Mouse (Mus musculus) embryonic fibroblast, embryonic 13.5 days (primary cell): Measurements from ENCODE around the gene Frmpd1. TPM values are rescaled to one million over a fixed set of nuclear protein-coding genes. Genes with fewer than 3 reads are reported as not detected.

Experiments
- H3K27ac ChIP-seq: 2 replicates; pipeline ENCODE4 v1.5.1; 2012; ENCODE audit warnings: low read length, control low read depth, inconsistent platforms; ENCODE audit not compliant: insufficient read depth
- H3K4me1 ChIP-seq: 2 replicates; pipeline ENCODE4 v1.6.1; 2011; ENCODE audit warnings: low read length; ENCODE audit not compliant: control insufficient read depth, insufficient read depth
- H3K4me3 ChIP-seq: 2 replicates; pipeline ENCODE4 v1.5.1; 2011; ENCODE audit warnings: mild to moderate bottlenecking, control low read depth, low read length; ENCODE audit not compliant: insufficient read depth
- CTCF ChIP-seq: IDR thresholded peaks from 2 replicates; pipeline ENCODE4 v1.5.1; 2011; ENCODE audit warnings: mild to moderate bottlenecking, control low read depth, low read length, moderate library complexity, borderline replicate concordance; ENCODE audit not compliant: insufficient read depth
- POLR2A ChIP-seq: IDR thresholded peaks from 2 replicates; pipeline ENCODE4 v1.6.1; 2011; ENCODE audit warnings: low read depth, mild to moderate bottlenecking, control low read depth, low read length, moderate library complexity
- polyA plus RNA-seq: library from polyadenylated mRNA; stranded (reverse); fragments of >200 nt; gene quantifications from 2 replicates; pipeline ENCODE4 v1.2.4, GENCODE M21; 2011; ENCODE audit warnings: low read depth; ENCODE audit not compliant: missing spikeins, insufficient read length

The Frmpd1 gene
- polyA plus RNA-seq, 1 experiment: not detected

DNA sequence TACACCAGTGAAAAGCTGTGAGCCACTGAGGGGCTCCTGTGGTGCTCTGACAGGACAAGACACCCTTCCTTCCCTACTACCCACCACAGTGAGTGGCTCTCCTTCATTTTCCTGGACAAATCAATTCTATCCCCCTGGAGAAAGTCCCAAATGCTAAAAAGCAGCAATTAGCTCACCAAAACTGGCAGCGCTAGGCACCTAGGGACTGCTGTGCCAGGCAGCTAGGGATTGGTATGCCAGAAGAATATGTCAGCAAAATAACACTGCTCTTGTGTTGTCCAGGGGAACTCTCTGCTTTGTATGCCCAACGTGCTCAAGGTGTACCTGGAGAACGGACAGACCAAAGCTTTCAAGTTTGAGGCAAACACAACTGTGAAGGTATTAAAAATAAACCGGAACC lies 76.9 kb downstream of the Frmpd1 start:
- TF ChIP-seq CTCF (no peak), POLR2A (no peak)
- Histone ChIP-seq H3K27ac (no peak overlapping the region), H3K4me3 (no peak overlapping the region), H3K4me1 (no peaks in the 10 kb centered on the region)

DNA sequence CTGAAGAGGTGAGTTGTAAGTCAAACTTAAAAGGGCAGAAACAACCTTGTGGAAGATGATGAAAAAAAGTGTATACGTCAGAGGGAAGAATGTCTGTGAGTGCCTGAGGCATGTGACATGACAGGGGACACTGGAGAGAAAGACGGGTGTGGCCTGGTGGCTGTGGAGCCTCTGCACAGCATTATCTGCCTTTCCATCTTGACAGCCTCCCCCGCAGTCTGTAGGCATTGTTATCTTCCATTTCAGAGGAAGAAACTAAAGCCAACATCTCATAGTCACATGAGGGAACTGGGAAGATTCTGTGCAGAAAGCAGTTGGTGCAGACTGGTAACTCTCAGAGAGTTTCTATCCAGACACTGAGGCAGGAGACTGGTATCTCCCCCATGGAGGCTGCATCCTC lies 83.2 kb downstream of the Frmpd1 start:
- H3K4me3 ChIP-seq: no peak overlapping the region
- no peak overlapping the region for H3K27ac ChIP-seq
- no peaks in the 10 kb centered on the region for H3K4me1 ChIP-seq
- TF ChIP-seq POLR2A (no peak), CTCF (no peak)

GRCm38 (mm10) chr4:45271041-45271452 lies 86.4 kb downstream of the Frmpd1 start:
- H3K4me1 ChIP-seq: no peaks in the 10 kb centered on the region
- no peak overlapping the region for H3K4me3 ChIP-seq
- no peak for TF ChIP-seq CTCF
- TF ChIP-seq POLR2A: no peak
- H3K27ac ChIP-seq: no peak overlapping the region

- TF ChIP-seq POLR2A (no peak), CTCF (no peak)
- Histone ChIP-seq H3K4me3 (no peak overlapping the region), H3K27ac (no peak overlapping the region), H3K4me1 (no peaks in the 10 kb centered on the region)
Measured at GRCm38 (mm10) chr4:45275770-45276169, 91.1 kb downstream of the Frmpd1 start.

DNA sequence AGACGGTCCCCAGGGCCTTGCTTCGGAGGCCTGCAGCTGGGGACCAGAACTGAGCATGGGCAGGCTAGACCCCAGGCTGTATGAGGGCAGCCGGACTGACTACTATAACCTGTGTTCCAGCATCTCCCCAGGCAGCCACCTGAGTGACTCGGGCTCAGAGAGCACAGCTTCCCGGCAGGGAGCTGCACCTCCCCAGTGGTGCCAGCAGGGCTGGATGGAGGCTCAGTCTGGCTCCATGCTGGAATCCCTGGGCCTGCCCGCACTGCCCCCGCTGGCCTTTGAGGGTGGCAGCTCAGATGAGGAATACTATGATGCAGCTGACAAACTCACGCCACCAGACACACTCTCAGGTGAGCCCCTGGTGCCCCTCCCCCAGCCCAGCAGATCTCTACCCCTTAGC lies 94.6 kb downstream of the Frmpd1 start:
- H3K4me3 ChIP-seq: no peak overlapping the region
- no peaks in the 10 kb centered on the region for H3K4me1 ChIP-seq
- TF ChIP-seq POLR2A (no peak), CTCF (no peak)
- H3K27ac ChIP-seq: no peak overlapping the region

GRCm38 (mm10) chr4:45279981-45280548 lies 95.4 kb downstream of the Frmpd1 start:
- no peak overlapping the region for H3K4me3 ChIP-seq
- H3K4me1 ChIP-seq: no peaks in the 10 kb centered on the region
- no peak for TF ChIP-seq POLR2A
- TF ChIP-seq CTCF: peak; percentile 81
- no peak overlapping the region for H3K27ac ChIP-seq

DNA sequence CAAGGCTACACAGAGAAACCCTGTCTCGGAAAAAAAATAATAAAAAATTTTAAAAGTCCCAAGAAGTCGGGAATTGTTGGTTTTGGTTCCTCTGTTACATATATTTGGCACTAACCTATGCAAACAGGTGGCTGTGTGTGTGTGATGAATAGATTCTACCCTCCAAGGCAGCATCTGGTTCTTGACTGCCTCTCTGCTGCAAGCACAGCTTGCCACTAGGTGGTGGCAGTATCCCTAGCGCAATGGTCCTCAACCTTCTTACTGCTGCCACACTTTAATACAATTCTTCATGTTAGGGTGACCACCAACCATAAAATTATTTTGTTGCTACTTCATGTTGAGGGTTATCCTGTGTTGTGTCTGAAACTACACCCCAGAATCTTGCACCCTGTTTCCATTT lies 101.6 kb downstream of the Frmpd1 start:
- Histone ChIP-seq H3K27ac (no peak overlapping the region), H3K4me1 (no peaks in the 10 kb centered on the region), H3K4me3 (no peak overlapping the region)
- TF ChIP-seq POLR2A (no peak), CTCF (peak; percentile 90; the same call in 1 of the 2 replicates)

- no peaks in the 10 kb centered on the region for H3K4me1 ChIP-seq
- H3K27ac ChIP-seq: no peak overlapping the region
- TF ChIP-seq CTCF: no peak
- no peak for TF ChIP-seq POLR2A
- no peak overlapping the region for H3K4me3 ChIP-seq
Measured at GRCm38 (mm10) chr4:45287906-45288305, 103.2 kb downstream of the Frmpd1 start.

DNA sequence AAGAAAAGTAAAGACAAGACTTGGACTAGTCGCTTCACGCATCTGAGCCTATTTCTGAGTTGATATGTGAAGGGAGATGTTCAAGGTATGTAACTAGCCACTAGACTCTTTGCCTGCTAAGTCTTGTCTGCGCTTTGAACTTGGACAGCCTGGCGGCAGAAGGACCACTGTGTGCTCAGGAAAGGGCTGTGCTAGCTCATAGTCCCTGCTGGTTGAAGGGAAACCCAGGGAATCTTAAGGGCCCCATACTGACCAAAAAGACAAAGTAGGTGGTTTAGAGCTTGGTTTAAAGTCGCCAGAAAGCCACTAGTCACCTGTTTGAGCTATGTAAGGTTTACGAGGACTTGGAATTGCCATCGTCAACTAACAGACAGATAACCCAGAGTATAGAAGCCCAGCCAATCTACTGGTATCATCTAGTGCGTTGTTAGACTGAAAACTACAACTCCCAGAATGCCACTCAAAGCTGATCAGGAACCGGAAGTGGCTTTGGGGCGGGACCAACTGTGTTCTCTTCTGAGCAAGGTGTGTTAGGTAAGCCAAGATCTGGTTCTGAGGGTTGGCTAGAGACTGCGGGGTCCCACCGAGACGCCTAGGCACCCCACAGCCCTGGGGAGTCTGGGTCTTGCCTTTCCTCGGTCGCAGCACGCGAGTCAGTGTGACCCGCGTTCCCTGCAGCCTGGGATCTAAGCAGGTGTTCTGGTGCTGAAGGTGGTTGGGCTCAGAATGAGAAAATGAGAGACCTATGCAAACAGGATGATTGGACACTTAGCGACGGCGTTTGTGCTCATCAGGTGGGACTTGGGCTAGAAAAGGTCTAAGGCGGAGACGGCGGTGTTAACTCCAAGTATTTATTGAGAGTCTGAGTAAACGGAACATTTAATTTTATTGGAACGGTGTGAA lies 112.2 kb downstream of the Frmpd1 start, which contains the start of gene Trmt10b:
Trmt10b (plus strand) TSS at position 466 of the 903 bp plus-strand sequence.
- Histone ChIP-seq H3K27ac (no peak within 1 kb of the TSS), H3K4me3 (peak within 1 kb of the TSS; percentile 91), H3K4me1 (no peaks in the 10 kb centered on the region)
- TF ChIP-seq POLR2A: peak; percentile 63
- no peak for TF ChIP-seq CTCF

GRCm38 (mm10) chr4:45305536-45305935 lies 120.9 kb downstream of the Frmpd1 start:
- Histone ChIP-seq H3K4me1 (no peaks in the 10 kb centered on the region), H3K4me3 (no peak overlapping the region), H3K27ac (no peak overlapping the region)
- TF ChIP-seq CTCF (no peak), POLR2A (no peak)

DNA sequence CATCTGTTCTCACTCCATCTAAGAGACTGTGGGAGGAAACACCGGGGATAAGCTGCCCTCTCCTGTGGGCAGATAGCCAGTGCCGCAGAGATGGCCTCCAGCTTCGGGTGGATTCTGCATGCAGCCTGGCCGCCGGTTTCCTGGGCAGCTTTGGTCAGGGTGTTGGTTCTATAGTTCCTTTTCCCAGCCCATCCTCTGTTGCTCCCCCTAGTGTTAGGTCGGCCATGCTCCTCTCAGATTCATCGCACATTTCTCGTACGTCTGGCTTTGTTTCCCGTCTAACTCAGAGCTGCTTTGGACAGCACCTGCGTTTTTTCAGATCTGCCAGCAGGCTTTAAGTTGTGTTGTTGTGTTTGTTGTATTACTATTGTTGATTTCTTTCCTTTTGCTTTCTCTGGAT lies 123.4 kb downstream of the Frmpd1 start:
- Histone ChIP-seq H3K4me3 (no peak overlapping the region), H3K27ac (no peak overlapping the region), H3K4me1 (no peaks in the 10 kb centered on the region)
- TF ChIP-seq POLR2A: no peak
- TF ChIP-seq CTCF: peak; percentile 52; the same call in 1 of the 2 replicates
